Mouse (Mus musculus) thymus, postnatal 14 days (tissue): ENCODE measurements around the gene Gpn1.

Source experiments
- DNase-seq: peaks from one replicate; pipeline ENCODE4 v3.0.0; 2021

Gene Gpn1

GRCm38 (mm10) chr5:31560352-31560751 is 65.8 kb downstream of the Gpn1 start:
- DNase-seq, result no peak

GRCm38 (mm10) chr5:31562036-31562666 is 67.6 kb downstream of the Gpn1 start:
- no peak for DNase-seq
